Mouse (Mus musculus) testis, adult 2 months (tissue): ENCODE measurements at regions not wholly inside any gene's neighbourhood (a gene's known extent, or its start where the extent isn't known, plus 50 kb on each side); places are given as distances from the start of the nearest gene placed in this dataset.

Experiments used
- CTCF ChIP-seq: fragments of 200-500 bp; IDR thresholded peaks from 2 replicates; pipeline ENCODE4 v1.5.1; 2012; ENCODE audit warnings: low read depth, mild to moderate bottlenecking, inconsistent platforms, low read length, moderate library complexity; ENCODE audit not compliant: control insufficient read depth, insufficient read depth, insufficient replicate concordance
- POLR2A ChIP-seq: fragments of 200-500 bp; IDR thresholded peaks from 2 replicates; pipeline ENCODE4 v1.6.1; 2012; ENCODE audit warnings: low read depth, mild to moderate bottlenecking, inconsistent platforms, low read length, moderate library complexity; ENCODE audit not compliant: control insufficient read depth

GRCm38 (mm10) chrX:12958873-12959272 lies 112.4 kb upstream of the Usp9x start:
- TF ChIP-seq POLR2A, result no peak
- TF ChIP-seq CTCF, result no peak
